Mouse (Mus musculus) left cerebral cortex, postnatal 10 days (tissue): ENCODE measurements around the gene Nrn1. TPM values are rescaled to one million over a fixed set of nuclear protein-coding genes. Genes with fewer than 3 reads are reported as not detected.

ENCODE experiments used
- DNase-seq, 2 experiments: peaks; one replicate each; pipeline ENCODE4 v3.0.0; 2021 to 2022; ENCODE audit warnings: low spot score in 2 of 2, mixed read lengths in 1 of 2; ENCODE audit errors: extremely low spot score in 1 of 2
- intact Hi-C: fragments of 180-260 bp; cut with DNase I; formaldehyde crosslinking; loops from one replicate; pipeline ENCODE4 v1.15.1; 2025
- total RNA-seq, 2 experiments: library from RNA; stranded (reverse); gene quantifications; 2 replicates each; pipeline ENCODE4 v1.2.3; 2021

The Nrn1 gene
- total RNA-seq, result 100 to 1,000 TPM in 1 of 2 experiments, 10 to 100 TPM in 1; 90.4 to 112 TPM

GRCm38 (mm10) chr13:36734731-36735571, at the start of gene Nrn1:
Nrn1 (minus strand) TSS chr13:36735131.
- intact Hi-C loops, result loop anchor here (5.0 kb wide), 2 partner anchors 453 to 718 kb away; no protein-coding TSS in a partner anchor

GRCm38 (mm10) chr13:36779626-36780025, 44.7 kb upstream of the Nrn1 start:
- intact Hi-C loops, result loop anchor here (5.0 kb wide), 1 partner anchor 497 kb away; no protein-coding TSS in a partner anchor
- DNase-seq, result no peak

More at GRCm38 (mm10) chr13:36734731-36735571, at the start of gene Nrn1:
- DNase-seq, result peak in 1 of 2 experiments; percentile 64

GRCm38 (mm10) chr13:36766801-36767200, 31.9 kb upstream of the Nrn1 start:
- DNase-seq, result no peak
- intact Hi-C loops, result no loop called here

- DNase-seq, result no peak
- intact Hi-C loops, result no loop called here
Measured at GRCm38 (mm10) chr13:36751861-36752260, 16.9 kb upstream of the Nrn1 start.

- no peak for DNase-seq
- intact Hi-C loops, result no loop called here
Measured at GRCm38 (mm10) chr13:36750056-36750455, 15.1 kb upstream of the Nrn1 start.

- DNase-seq, result no peak
- intact Hi-C loops, result no loop called here
Measured at GRCm38 (mm10) chr13:36736619-36736996, 1.7 kb upstream of the Nrn1 start.

- peak; percentile 60 to 80 for DNase-seq
- intact Hi-C loops, result no loop called here
Measured at GRCm38 (mm10) chr13:36735901-36736618, 1.1 kb upstream of the Nrn1 start.

- DNase-seq, result peak in 1 of 2 experiments; percentile 45
- intact Hi-C loops, result loop anchor here (5.0 kb wide), 2 partner anchors 452 to 717 kb away; no protein-coding TSS in a partner anchor
Measured at GRCm38 (mm10) chr13:36733989-36734690, 791 bp downstream of the Nrn1 start.

GRCm38 (mm10) chr13:36733566-36733965, 1.4 kb downstream of the Nrn1 start:
- no peak for DNase-seq
- intact Hi-C loops, result loop anchor here (5.0 kb wide), 2 partner anchors 451 to 716 kb away; no protein-coding TSS in a partner anchor

GRCm38 (mm10) chr13:36732891-36733490, 1.9 kb downstream of the Nrn1 start:
- intact Hi-C loops, result loop anchor here (5.0 kb wide), 2 partner anchors 451 to 716 kb away; no protein-coding TSS in a partner anchor
- DNase-seq, result no peak

- intact Hi-C loops, result loop anchor here (5.0 kb wide), 2 partner anchors 450 to 715 kb away; no protein-coding TSS in a partner anchor
- peak in 1 of 2 experiments; percentile 30 for DNase-seq
Measured at GRCm38 (mm10) chr13:36731931-36732461, 2.9 kb downstream of the Nrn1 start.

GRCm38 (mm10) chr13:36731016-36731930, 3.7 kb downstream of the Nrn1 start:
- peak in 1 of 2 experiments; percentile 41 for DNase-seq

GRCm38 (mm10) chr13:36730341-36730761, 4.6 kb downstream of the Nrn1 start:
- intact Hi-C loops, result loop anchor here (5.0 kb wide), 2 partner anchors 448 to 713 kb away; no protein-coding TSS in a partner anchor
- DNase-seq, result peak in 1 of 2 experiments; percentile 35

More at GRCm38 (mm10) chr13:36731016-36731930, 3.7 kb downstream of the Nrn1 start:
- intact Hi-C loops, result loop anchor here (5.0 kb wide), 2 partner anchors 449 to 714 kb away; no protein-coding TSS in a partner anchor

- DNase-seq, result no peak
- intact Hi-C loops, result loop anchor here (5.0 kb wide), 3 partner anchors 448 to 713 kb away; no protein-coding TSS in a partner anchor
Measured at GRCm38 (mm10) chr13:36729731-36730340, 5.1 kb downstream of the Nrn1 start.

- no peak for DNase-seq
- intact Hi-C loops, result loop anchor here (5.0 kb wide), 1 partner anchor 584 kb away; no protein-coding TSS in a partner anchor
Measured at GRCm38 (mm10) chr13:36728509-36728908, 6.4 kb downstream of the Nrn1 start.

- peak in 1 of 2 experiments; percentile 40 for DNase-seq
- intact Hi-C loops, result loop anchor here (2.0 to 5.0 kb wide), 2 partner anchors 149 to 584 kb away; no protein-coding TSS in a partner anchor
Measured at GRCm38 (mm10) chr13:36727779-36728470, 7.0 kb downstream of the Nrn1 start.
